Mouse (Mus musculus): ENCODE data around the gene Cntf. TPM values are rescaled to one million over a fixed set of nuclear protein-coding genes. Genes with fewer than 3 reads are reported as not detected.
"Not testable (repeated sequence)": the region's sequence is repeated elsewhere in the genome, so short reads cannot be mapped to it uniquely, and the experiment has no call there.

Gene Cntf
- polyA plus RNA-seq, 1 experiment from 2014 or later = 0.41 TPM

DNA sequence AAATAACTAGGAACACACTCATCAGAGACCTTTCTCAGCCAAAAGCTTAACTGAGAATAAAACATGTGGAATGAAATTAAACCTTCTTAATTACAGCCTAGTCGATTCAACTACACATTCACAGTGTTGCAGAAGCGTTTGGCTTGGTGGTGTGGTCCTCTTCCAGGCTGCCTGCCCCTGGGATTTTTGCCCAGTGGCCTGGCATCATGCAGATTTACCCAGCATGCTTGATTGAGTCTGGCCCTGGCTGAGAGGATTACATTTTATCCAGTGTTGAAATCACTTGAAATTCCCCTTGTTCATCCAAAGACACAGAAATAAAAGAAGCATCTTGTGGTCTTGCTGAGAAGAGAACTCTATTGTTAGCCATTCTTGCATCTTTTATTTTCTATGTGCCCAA, 5.8 kb downstream of the Cntf start:
- Histone ChIP-seq H3K9ac (ENCODE audit: low read length) (no peak overlapping the region), H3K4me3 (ENCODE audit: control insufficient read depth in 1 of 2, insufficient read depth in 1 of 2, low read depth in 1 of 2, low read length in 2 of 2) (no peak overlapping the region), H3K4me1 (ENCODE audit: control insufficient read depth in 2 of 2, insufficient read depth in 2 of 2, low read length in 2 of 2) (no peaks in the 10 kb centered on the region), H3K36me3 (ENCODE audit: control insufficient read depth, insufficient read depth, low read length) (peaks cover 26% of the 10 kb centered on the region), H3K4me2 (ENCODE audit: low read length) (no peak overlapping the region), H3K9me3 (ENCODE audit: control insufficient read depth, low read length) (no peaks in the 10 kb centered on the region), H3K27ac (replicated peaks in 1 of 2; ENCODE audit: control insufficient read depth in 1 of 2, insufficient read depth in 1 of 2, low read depth in 2 of 2, low read length in 2 of 2) (no peak overlapping the region), H3K27me3 (ENCODE audit: control insufficient read depth, insufficient read depth, low read length) (no peaks in the 10 kb centered on the region)
- WGBS = 86% methylated on average over 2 of the region's 2 CpGs
- ATAC-seq (ENCODE audit: insufficient number of reproducible peaks, insufficient read depth, low FRiP score, low read depth) = no peak

DNA sequence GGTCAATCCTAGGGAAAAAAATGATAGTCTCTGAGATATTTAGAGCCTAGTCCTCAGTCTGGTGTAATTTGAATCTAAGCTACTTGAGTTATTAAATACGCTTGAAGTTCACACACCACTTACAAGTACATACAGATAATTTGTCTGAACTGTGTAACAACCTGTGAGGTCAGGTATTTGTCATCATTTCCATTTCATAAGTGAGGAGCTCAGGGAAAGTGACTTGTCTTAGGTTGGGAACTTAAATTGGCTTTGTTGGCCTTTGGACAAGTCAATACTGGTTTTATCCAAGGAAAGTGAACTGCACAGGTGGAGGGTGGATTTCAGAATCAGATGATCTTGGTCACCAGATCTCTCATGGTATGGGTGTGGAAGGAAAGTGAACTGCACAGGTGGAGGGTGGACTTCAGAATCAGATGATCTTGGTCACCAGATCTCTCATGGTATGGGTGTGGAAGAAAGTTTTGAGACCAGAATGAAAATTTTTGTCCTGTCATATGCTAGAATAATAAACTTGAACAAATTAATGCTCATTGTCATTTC, 6.4 kb downstream of the Cntf start:
- H3K27me3 ChIP-seq (ENCODE audit: control insufficient read depth, insufficient read depth, low read length) = no peaks in the 10 kb centered on the region
- H3K27ac ChIP-seq (replicated peaks in 1 of 2; ENCODE audit: control insufficient read depth in 1 of 2, insufficient read depth in 1 of 2, low read depth in 2 of 2, low read length in 2 of 2) = no peak overlapping the region
- ATAC-seq (ENCODE audit: insufficient number of reproducible peaks, insufficient read depth, low FRiP score, low read depth) = no peak
- no peaks in the 10 kb centered on the region for H3K9me3 ChIP-seq (ENCODE audit: control insufficient read depth, low read length)
- no peak overlapping the region for H3K4me2 ChIP-seq (ENCODE audit: low read length)
- peaks cover 22% of the 10 kb centered on the region for H3K36me3 ChIP-seq (ENCODE audit: control insufficient read depth, insufficient read depth, low read length)
- H3K4me3 ChIP-seq (ENCODE audit: control insufficient read depth in 1 of 2, insufficient read depth in 1 of 2, low read depth in 1 of 2, low read length in 2 of 2) = no peak overlapping the region
- H3K4me1 ChIP-seq (ENCODE audit: control insufficient read depth in 2 of 2, insufficient read depth in 2 of 2, low read length in 2 of 2) = no peaks in the 10 kb centered on the region
- H3K9ac ChIP-seq (ENCODE audit: low read length) = no peak overlapping the region
- 89% methylated on average over 1 of the region's 1 CpGs for WGBS

DNA sequence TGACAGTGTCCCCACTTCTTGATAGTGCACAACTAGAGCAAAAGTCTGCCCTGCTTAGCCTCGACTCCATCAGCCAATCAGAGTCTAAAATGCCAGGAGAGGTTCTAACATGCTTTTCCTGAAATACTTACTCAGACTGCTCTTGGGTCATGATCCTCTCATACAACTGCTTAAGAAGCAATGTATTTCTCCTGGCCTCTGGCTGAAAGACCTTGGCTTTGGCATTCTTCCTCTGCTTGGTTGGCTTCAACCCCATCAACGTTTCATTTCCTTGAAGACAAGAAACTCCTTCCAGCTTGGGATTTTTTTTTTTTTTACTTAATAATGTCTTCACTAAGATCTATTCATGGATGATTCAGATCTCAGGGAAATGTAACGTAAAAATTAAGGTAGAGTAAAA, 9.1 kb downstream of the Cntf start:
- Histone ChIP-seq H3K4me1 (ENCODE audit: control insufficient read depth in 2 of 2, insufficient read depth in 2 of 2, low read length in 2 of 2) (no peaks in the 10 kb centered on the region), H3K4me2 (ENCODE audit: low read length) (no peak overlapping the region), H3K36me3 (ENCODE audit: control insufficient read depth, insufficient read depth, low read length) (no peaks in the 10 kb centered on the region), H3K9ac (ENCODE audit: low read length) (no peak overlapping the region), H3K9me3 (ENCODE audit: control insufficient read depth, low read length) (no peaks in the 10 kb centered on the region), H3K4me3 (ENCODE audit: control insufficient read depth in 1 of 2, insufficient read depth in 1 of 2, low read depth in 1 of 2, low read length in 2 of 2) (no peak overlapping the region), H3K27ac (replicated peaks in 1 of 2; ENCODE audit: control insufficient read depth in 1 of 2, insufficient read depth in 1 of 2, low read depth in 2 of 2, low read length in 2 of 2) (no peak overlapping the region), H3K27me3 (ENCODE audit: control insufficient read depth, insufficient read depth, low read length) (no peaks in the 10 kb centered on the region)
- 71% methylated on average over 3 of the region's 3 CpGs for WGBS
- ATAC-seq (ENCODE audit: insufficient number of reproducible peaks, insufficient read depth, low FRiP score, low read depth) = no peak

- Histone ChIP-seq H3K9ac (ENCODE audit: low read length) (no peak overlapping the region), H3K9me3 (ENCODE audit: control insufficient read depth, low read length) (no peaks in the 10 kb centered on the region), H3K4me2 (ENCODE audit: low read length) (no peak overlapping the region), H3K4me1 (ENCODE audit: control insufficient read depth in 2 of 2, insufficient read depth in 2 of 2, low read length in 2 of 2) (no peaks in the 10 kb centered on the region), H3K27me3 (ENCODE audit: control insufficient read depth, insufficient read depth, low read length) (no peaks in the 10 kb centered on the region), H3K36me3 (ENCODE audit: control insufficient read depth, insufficient read depth, low read length) (no peaks in the 10 kb centered on the region), H3K4me3 (ENCODE audit: control insufficient read depth in 1 of 2, insufficient read depth in 1 of 2, low read depth in 1 of 2, low read length in 2 of 2) (no peak overlapping the region), H3K27ac (replicated peaks in 1 of 2; ENCODE audit: control insufficient read depth in 1 of 2, insufficient read depth in 1 of 2, low read depth in 2 of 2, low read length in 2 of 2) (no peak overlapping the region)
- 77% methylated on average over 2 of the region's 2 CpGs for WGBS
- no peak for ATAC-seq (ENCODE audit: insufficient number of reproducible peaks, insufficient read depth, low FRiP score, low read depth)
Observed at GRCm38 (mm10) chr19:12731950-12732349, 33.5 kb downstream of the Cntf start.

- Histone ChIP-seq H3K27me3 (ENCODE audit: control insufficient read depth, insufficient read depth, low read length) (no peaks in the 10 kb centered on the region), H3K4me1 (ENCODE audit: control insufficient read depth in 2 of 2, insufficient read depth in 2 of 2, low read length in 2 of 2) (no peaks in the 10 kb centered on the region), H3K4me3 (ENCODE audit: control insufficient read depth in 1 of 2, insufficient read depth in 1 of 2, low read depth in 1 of 2, low read length in 2 of 2) (no peak overlapping the region), H3K9ac (ENCODE audit: low read length) (no peak overlapping the region), H3K36me3 (ENCODE audit: control insufficient read depth, insufficient read depth, low read length) (no peaks in the 10 kb centered on the region), H3K4me2 (ENCODE audit: low read length) (no peak overlapping the region), H3K27ac (replicated peaks in 1 of 2; ENCODE audit: control insufficient read depth in 1 of 2, insufficient read depth in 1 of 2, low read depth in 2 of 2, low read length in 2 of 2) (no peak overlapping the region), H3K9me3 (ENCODE audit: control insufficient read depth, low read length) (no peaks in the 10 kb centered on the region)
- no peak for ATAC-seq (ENCODE audit: insufficient number of reproducible peaks, insufficient read depth, low FRiP score, low read depth)
- 55% methylated on average over 1 of the region's 1 CpGs for WGBS
Observed at GRCm38 (mm10) chr19:12731036-12731435, 34.4 kb downstream of the Cntf start.

DNA sequence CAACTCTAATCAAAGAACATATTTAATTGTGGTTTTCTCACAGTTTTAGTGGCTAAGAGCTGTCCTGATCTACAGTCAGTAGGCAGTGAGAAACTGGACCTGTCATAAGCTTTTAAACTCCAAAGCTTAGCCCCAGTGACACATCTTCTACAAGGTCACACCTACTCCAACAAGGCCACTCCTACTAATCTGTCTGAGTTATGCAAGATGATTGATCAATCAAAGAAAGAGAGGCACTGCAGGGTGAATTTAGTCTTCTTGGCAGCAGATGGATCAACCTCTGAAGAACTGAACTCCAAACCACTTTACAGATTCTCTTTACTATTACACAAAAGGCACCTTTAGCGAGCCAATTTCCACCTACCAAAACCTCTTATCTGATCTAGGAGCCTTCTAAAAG, 39.6 kb downstream of the Cntf start:
- Histone ChIP-seq H3K27ac (replicated peaks in 1 of 2; ENCODE audit: control insufficient read depth in 1 of 2, insufficient read depth in 1 of 2, low read depth in 2 of 2, low read length in 2 of 2) (no peak overlapping the region), H3K36me3 (ENCODE audit: control insufficient read depth, insufficient read depth, low read length) (no peaks in the 10 kb centered on the region), H3K4me1 (ENCODE audit: control insufficient read depth in 2 of 2, insufficient read depth in 2 of 2, low read length in 2 of 2) (no peaks in the 10 kb centered on the region), H3K4me2 (ENCODE audit: low read length) (no peak overlapping the region), H3K4me3 (ENCODE audit: control insufficient read depth in 1 of 2, insufficient read depth in 1 of 2, low read depth in 1 of 2, low read length in 2 of 2) (no peak overlapping the region), H3K9me3 (ENCODE audit: control insufficient read depth, low read length) (no peaks in the 10 kb centered on the region), H3K27me3 (ENCODE audit: control insufficient read depth, insufficient read depth, low read length) (no peaks in the 10 kb centered on the region), H3K9ac (ENCODE audit: low read length) (no peak overlapping the region)
- ATAC-seq (ENCODE audit: insufficient number of reproducible peaks, insufficient read depth, low FRiP score, low read depth) = no peak
- 69% methylated on average over 1 of the region's 1 CpGs for WGBS

- WGBS = 70% methylated on average over 2 of the region's 3 CpGs
- Histone ChIP-seq H3K4me3 (ENCODE audit: control insufficient read depth in 1 of 2, insufficient read depth in 1 of 2, low read depth in 1 of 2, low read length in 2 of 2) (no peak overlapping the region), H3K4me2 (ENCODE audit: low read length) (no peak overlapping the region), H3K4me1 (ENCODE audit: control insufficient read depth in 2 of 2, insufficient read depth in 2 of 2, low read length in 2 of 2) (no peaks in the 10 kb centered on the region), H3K9ac (ENCODE audit: low read length) (no peak overlapping the region), H3K9me3 (ENCODE audit: control insufficient read depth, low read length) (no peaks in the 10 kb centered on the region), H3K27me3 (ENCODE audit: control insufficient read depth, insufficient read depth, low read length) (no peaks in the 10 kb centered on the region), H3K36me3 (ENCODE audit: control insufficient read depth, insufficient read depth, low read length) (no peaks in the 10 kb centered on the region), H3K27ac (replicated peaks in 1 of 2; ENCODE audit: control insufficient read depth in 1 of 2, insufficient read depth in 1 of 2, low read depth in 2 of 2, low read length in 2 of 2) (no peak overlapping the region)
- ATAC-seq (ENCODE audit: insufficient number of reproducible peaks, insufficient read depth, low FRiP score, low read depth) = no peak
Observed at GRCm38 (mm10) chr19:12722308-12722707, 43.1 kb downstream of the Cntf start.

GRCm38 (mm10) chr19:12721596-12721995, 43.8 kb downstream of the Cntf start:
- ATAC-seq (ENCODE audit: insufficient number of reproducible peaks, insufficient read depth, low FRiP score, low read depth); H3K27me3 ChIP-seq (ENCODE audit: control insufficient read depth, insufficient read depth, low read length); H3K27ac ChIP-seq (replicated peaks in 1 of 2; ENCODE audit: control insufficient read depth in 1 of 2, insufficient read depth in 1 of 2, low read depth in 2 of 2, low read length in 2 of 2); H3K4me1 ChIP-seq (ENCODE audit: control insufficient read depth in 2 of 2, insufficient read depth in 2 of 2, low read length in 2 of 2); H3K9me3 ChIP-seq (ENCODE audit: control insufficient read depth, low read length); H3K36me3 ChIP-seq (ENCODE audit: control insufficient read depth, insufficient read depth, low read length); H3K4me2 ChIP-seq (ENCODE audit: low read length); H3K4me3 ChIP-seq (ENCODE audit: control insufficient read depth in 1 of 2, insufficient read depth in 1 of 2, low read depth in 1 of 2, low read length in 2 of 2); H3K9ac ChIP-seq (ENCODE audit: low read length): not testable (repeated sequence)
- 85% methylated on average over 7 of the region's 7 CpGs for WGBS

All from heart, embryonic 14.5 days (tissue).